Mouse (Mus musculus) subcutaneous adipose tissue, adult 2 months (tissue): ENCODE results near the gene Gm3072. TPM values are rescaled to one million over a fixed set of nuclear protein-coding genes. Genes with fewer than 3 reads are reported as not detected.

Experiments
- polyA plus RNA-seq: library from polyadenylated mRNA; depleted of rRNA; stranded (reverse); fragments of >200 nt; gene quantifications from 2 replicates; pipeline ENCODE4 v1.2.3, GENCODE M21; 2012; ENCODE audit warnings: low replicate concordance; rRNA removed

Gene Gm3072
- polyA plus RNA-seq = not detected in 2 replicates

GRCm38 (mm10) chr14:41624512-41624911 lies at the start of gene Gm3072:
Gm3072 (minus strand) TSS chr14:41624612.

GRCm38 (mm10) chr14:41646387-41646786 lies 22.0 kb upstream of the Gm3072 start, which contains the start of gene Gm3676:
Gm3676 (minus strand) TSS chr14:41646487.

DNA sequence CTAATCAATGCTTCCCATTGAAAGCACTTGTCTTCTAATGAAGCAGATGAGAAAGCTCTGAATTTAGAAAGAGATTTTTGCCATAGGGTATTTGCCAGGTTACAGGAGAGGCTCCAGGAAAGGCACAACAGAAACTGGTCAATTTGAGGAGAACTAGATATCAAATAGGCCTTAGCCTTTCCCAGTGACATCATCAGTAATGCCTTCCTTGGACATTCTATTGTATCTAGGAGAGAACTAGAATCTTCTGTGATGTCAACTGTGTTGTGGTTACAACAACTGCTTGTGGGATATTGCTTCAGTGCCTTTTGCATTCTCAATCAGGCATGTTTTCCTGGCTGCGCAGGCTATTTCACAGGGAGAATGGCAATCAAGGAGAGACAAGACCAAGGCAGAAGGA lies 51.5 kb downstream of the Gm3072 start, which contains the start of gene 1700049E17Rik2:
Gene 1700049E17Rik2 (plus strand): TSS at position 301 of the 400 bp plus-strand sequence.

Other genes with a start within 250 kb of the Gm3072 start
- not detected in 2 replicates for gene Gm7945, start 238.2 kb downstream of the Gm3072 start, polyA plus RNA-seq
- gene Gm6482, start 216.3 kb downstream of the Gm3072 start, polyA plus RNA-seq = not detected in 2 replicates
- not detected in 2 replicates for gene Gm7954, start 171.1 kb downstream of the Gm3072 start, polyA plus RNA-seq
- not detected in 2 replicates for gene Gm3486, start 135.1 kb downstream of the Gm3072 start, polyA plus RNA-seq
- not detected in 2 replicates for gene Gm7970, start 69.0 kb downstream of the Gm3072 start, polyA plus RNA-seq
- gene 1700049E17Rik2, start 51.4 kb downstream of the Gm3072 start, polyA plus RNA-seq = not detected in 2 replicates
- not detected in 2 replicates for gene Gm3676, start 21.9 kb upstream of the Gm3072 start, polyA plus RNA-seq
- not detected in 2 replicates for gene Gm8068, start 77.3 kb upstream of the Gm3072 start, polyA plus RNA-seq
- not detected in 2 replicates for gene Gm7929, start 126.0 kb upstream of the Gm3072 start, polyA plus RNA-seq
- not detected in 2 replicates for gene Gm47189, start 147.8 kb upstream of the Gm3072 start, polyA plus RNA-seq